Mouse (Mus musculus): ENCODE data around the gene Cd200r1. TPM values are rescaled to one million over a fixed set of nuclear protein-coding genes. Genes with fewer than 3 reads are reported as not detected.

Gene Cd200r1
- 0.38 and 0.58 TPM in 2 replicates for polyA plus RNA-seq (2014; fragmentation: Nextera tagmentation; extraction: Ambion mirVana)

DNA sequence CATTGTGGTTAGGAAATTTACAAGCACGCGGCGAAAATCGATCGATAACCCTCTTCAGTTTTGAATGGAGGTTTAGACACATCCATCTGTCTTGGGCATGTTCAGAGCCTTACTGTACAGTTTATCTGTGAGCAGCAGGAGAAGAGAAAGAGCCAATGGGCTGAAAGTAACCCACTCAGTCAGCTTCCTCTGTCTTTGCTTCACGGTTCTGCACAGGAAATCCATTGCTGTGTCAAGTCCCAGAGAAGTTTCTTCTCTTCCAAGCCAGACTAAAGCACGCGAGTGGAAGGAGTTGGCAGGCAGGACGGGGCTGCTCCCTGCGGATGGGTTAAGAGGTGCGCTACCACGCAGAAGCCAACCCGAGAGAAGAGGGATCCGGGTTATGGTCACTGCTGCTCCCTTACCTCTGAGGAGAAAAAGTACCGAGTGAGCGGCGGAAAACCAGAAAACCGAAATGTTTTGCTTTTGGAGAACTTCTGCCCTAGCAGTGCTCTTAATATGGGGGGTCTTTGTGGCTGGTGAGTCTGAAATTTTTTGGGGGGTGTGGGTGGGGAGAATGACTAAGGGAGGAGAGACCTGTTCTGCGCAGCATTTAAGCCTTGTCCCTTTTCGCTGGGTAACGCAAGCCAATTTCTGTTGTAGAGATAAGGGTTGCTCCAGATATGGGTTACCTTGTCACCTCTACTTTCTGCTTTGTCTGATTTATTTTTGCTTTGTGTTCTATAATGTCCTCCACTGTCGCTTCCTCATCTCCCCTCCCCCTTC, at the start of gene Cd200r1:
TSS of gene Cd200r1 (plus strand) at position 182 of the 765 bp plus-strand sequence.
- no peaks in the 10 kb centered on the region for H3K4me1 ChIP-seq (ENCODE audit: control insufficient read depth, insufficient read depth, low read length)
- DNase-seq (ENCODE audit: low spot score) (no peak), ATAC-seq (ENCODE audit: insufficient read depth, low FRiP score, low TSS enrichment) (no peak)
- 82% methylated on average over 22 of the region's 22 CpGs for WGBS
- no peaks in the 10 kb centered on the region for H3K9me3 ChIP-seq (ENCODE audit: control insufficient read depth, low read length)
- no peaks in the 10 kb centered on the region for H3K36me3 ChIP-seq (ENCODE audit: control insufficient read depth, insufficient read depth, low read length)
- no peak within 1 kb of the TSS for H3K9ac ChIP-seq (ENCODE audit: low read length)
- no peak within 1 kb of the TSS for H3K4me3 ChIP-seq (ENCODE audit: low read depth, low read length)
- H3K27me3 ChIP-seq (ENCODE audit: control insufficient read depth, insufficient read depth, low read length), result no peaks in the 10 kb centered on the region
- H3K27ac ChIP-seq (ENCODE audit: low read depth, low read length), result no peak within 1 kb of the TSS
- H3K4me2 ChIP-seq (ENCODE audit: low read depth), result no peak within 1 kb of the TSS

DNA sequence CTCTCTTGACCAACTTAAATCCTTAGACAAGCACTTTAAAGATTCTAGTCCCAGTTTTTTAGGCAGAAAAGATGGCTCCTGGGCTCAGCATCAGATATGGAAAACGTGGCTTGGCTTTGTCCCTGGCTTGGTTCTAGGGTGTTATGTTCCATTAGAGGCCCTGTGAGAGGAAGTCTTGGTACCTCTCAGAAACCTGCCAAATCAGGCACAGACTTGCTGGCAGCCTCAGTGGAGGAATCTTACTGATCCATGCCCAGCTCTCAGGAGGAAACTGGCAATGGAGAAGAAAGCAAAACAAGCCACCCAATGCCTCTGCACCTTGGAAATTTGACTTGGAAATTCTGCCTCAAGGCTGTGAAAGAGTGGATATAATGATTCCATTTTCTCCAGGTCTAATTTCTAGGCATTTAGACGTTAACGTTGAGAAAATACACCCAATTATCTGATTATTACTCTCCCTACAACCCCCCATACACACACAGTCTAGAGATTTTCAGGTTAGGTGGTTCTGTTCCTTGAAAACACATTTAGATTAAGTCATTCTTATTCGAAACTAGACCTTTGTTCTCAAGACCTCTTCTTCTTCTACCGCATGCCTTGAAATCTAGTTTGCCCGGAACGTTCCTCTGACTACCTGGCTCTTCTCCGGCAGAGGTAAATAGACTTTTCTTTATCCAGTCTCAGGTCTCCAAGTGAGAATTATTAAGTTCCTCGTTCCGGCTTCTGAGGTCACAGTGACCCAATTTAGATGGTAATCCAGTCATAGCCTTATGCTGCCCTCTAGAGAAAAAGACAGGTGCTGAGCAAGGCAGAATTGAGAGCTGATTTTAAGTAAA, 49.0 kb upstream of the Cd200r1 start:
- no peak overlapping the region for H3K4me3 ChIP-seq (ENCODE audit: low read depth, low read length)
- no peak overlapping the region for H3K9ac ChIP-seq (ENCODE audit: low read length)
- no peaks in the 10 kb centered on the region for H3K36me3 ChIP-seq (ENCODE audit: control insufficient read depth, insufficient read depth, low read length)
- 0 out of 2 replicates have a peak, but pooled peaks cover 2% of the 10 kb centered on the region for H3K4me1 ChIP-seq (ENCODE audit: control insufficient read depth, insufficient read depth, low read length)
- H3K27me3 ChIP-seq (ENCODE audit: control insufficient read depth, insufficient read depth, low read length), result no peaks in the 10 kb centered on the region
- ATAC-seq (ENCODE audit: insufficient read depth, low FRiP score, low TSS enrichment) (peak; percentile 58; the same call in 1 of the 2 replicates), DNase-seq (ENCODE audit: low spot score) (peak; percentile 46)
- H3K9me3 ChIP-seq (ENCODE audit: control insufficient read depth, low read length), result no peaks in the 10 kb centered on the region
- H3K27ac ChIP-seq (ENCODE audit: low read depth, low read length), result 0 out of 2 replicates have a peak overlapping the region, but pooled peaks have one; percentile 44
- H3K4me2 ChIP-seq (ENCODE audit: low read depth), result no peak overlapping the region
- WGBS, result 48% methylated on average over 10 of the region's 10 CpGs

DNA sequence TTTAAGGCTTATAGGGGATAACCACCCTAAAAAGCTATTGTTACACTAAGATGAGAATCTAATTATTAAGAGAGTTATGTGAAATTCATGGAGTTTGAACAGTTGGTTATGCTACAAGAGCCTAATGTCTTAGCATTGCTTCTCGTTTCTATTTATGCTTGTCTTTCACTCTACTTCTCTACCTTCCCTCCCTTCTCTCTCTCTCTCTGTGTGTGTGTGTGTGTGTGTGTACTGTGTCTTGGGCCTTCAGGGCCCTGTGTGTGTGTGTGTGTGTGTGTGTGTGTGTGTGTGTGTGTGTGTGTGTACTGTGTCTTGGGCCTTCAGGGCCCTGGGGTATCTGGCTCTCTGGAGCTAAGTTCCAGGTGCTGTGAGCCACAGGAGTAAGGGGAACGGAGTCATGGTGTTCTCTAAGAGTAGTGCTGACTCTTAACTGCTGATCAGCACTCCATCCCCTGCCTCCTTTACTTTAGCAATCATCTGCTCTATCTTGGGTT, 48.3 kb upstream of the Cd200r1 start:
- Histone ChIP-seq H3K4me3 (ENCODE audit: low read depth, low read length) (no peak overlapping the region), H3K4me2 (ENCODE audit: low read depth) (no peak overlapping the region), H3K9ac (ENCODE audit: low read length) (no peak overlapping the region), H3K36me3 (ENCODE audit: control insufficient read depth, insufficient read depth, low read length) (no peaks in the 10 kb centered on the region), H3K27ac (ENCODE audit: low read depth, low read length) (no peak overlapping the region), H3K9me3 (ENCODE audit: control insufficient read depth, low read length) (no peaks in the 10 kb centered on the region), H3K4me1 (ENCODE audit: control insufficient read depth, insufficient read depth, low read length) (0 out of 2 replicates have a peak, but pooled peaks cover 2% of the 10 kb centered on the region), H3K27me3 (ENCODE audit: control insufficient read depth, insufficient read depth, low read length) (no peaks in the 10 kb centered on the region)
- ATAC-seq (ENCODE audit: insufficient read depth, low FRiP score, low TSS enrichment) (peak; percentile 38; the same call in 1 of the 2 replicates), DNase-seq (ENCODE audit: low spot score) (no peak)
- WGBS, result 87% methylated on average over 2 of the region's 2 CpGs

DNA sequence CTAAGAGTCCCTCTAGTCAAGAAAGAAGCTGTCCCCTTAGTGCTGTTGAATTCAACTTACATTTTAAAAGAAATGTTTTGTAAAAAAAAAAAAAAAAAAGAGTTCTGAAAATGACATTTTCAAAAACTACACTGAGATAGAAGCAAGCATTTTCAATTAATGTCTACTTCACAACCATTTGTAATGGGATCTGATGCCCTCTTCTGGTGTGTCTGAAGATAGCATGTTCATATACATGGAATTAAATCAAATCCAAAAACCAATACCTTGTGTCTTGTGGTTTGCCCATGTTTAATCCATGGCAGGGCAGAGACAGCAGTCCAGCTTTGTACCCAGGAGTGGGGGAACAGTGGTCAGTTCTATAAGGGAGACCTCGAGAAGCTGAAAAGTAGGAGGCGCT, 47.7 kb upstream of the Cd200r1 start:
- Histone ChIP-seq H3K27me3 (ENCODE audit: control insufficient read depth, insufficient read depth, low read length) (no peaks in the 10 kb centered on the region), H3K9ac (ENCODE audit: low read length) (no peak overlapping the region), H3K9me3 (ENCODE audit: control insufficient read depth, low read length) (no peaks in the 10 kb centered on the region), H3K27ac (ENCODE audit: low read depth, low read length) (no peak overlapping the region), H3K4me3 (ENCODE audit: low read depth, low read length) (no peak overlapping the region), H3K4me2 (ENCODE audit: low read depth) (no peak overlapping the region), H3K4me1 (ENCODE audit: control insufficient read depth, insufficient read depth, low read length) (0 out of 2 replicates have a peak, but pooled peaks cover 2% of the 10 kb centered on the region), H3K36me3 (ENCODE audit: control insufficient read depth, insufficient read depth, low read length) (no peaks in the 10 kb centered on the region)
- 83% methylated on average over 2 of the region's 2 CpGs for WGBS
- no peak for ATAC-seq (ENCODE audit: insufficient read depth, low FRiP score, low TSS enrichment)
- DNase-seq (ENCODE audit: low spot score), result no peak

DNA sequence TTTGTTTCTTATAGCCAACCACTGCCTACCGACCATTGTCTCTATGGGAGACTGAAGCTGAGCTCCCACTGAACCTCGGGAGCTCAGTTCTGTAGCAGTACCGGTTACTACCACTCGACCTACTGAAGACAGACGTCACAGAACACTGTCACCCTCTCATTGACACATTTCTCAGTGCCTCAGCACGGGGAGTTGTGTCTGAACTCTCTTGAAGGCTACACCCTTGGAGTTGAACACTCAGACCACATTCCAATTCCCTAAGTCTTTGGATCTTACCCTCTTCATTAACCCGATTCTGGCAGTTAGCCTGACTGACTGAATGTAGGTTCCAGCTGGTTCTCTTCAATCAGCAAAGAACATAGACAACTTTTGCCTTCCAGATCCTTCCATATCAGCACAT, 46.2 kb upstream of the Cd200r1 start:
- H3K27ac ChIP-seq (ENCODE audit: low read depth, low read length), result no peak overlapping the region
- H3K9me3 ChIP-seq (ENCODE audit: control insufficient read depth, low read length), result no peaks in the 10 kb centered on the region
- WGBS, result 83% methylated on average over 7 of the region's 7 CpGs
- H3K4me2 ChIP-seq (ENCODE audit: low read depth), result no peak overlapping the region
- no peaks in the 10 kb centered on the region for H3K36me3 ChIP-seq (ENCODE audit: control insufficient read depth, insufficient read depth, low read length)
- DNase-seq (ENCODE audit: low spot score) (no peak), ATAC-seq (ENCODE audit: insufficient read depth, low FRiP score, low TSS enrichment) (no peak)
- H3K27me3 ChIP-seq (ENCODE audit: control insufficient read depth, insufficient read depth, low read length), result no peaks in the 10 kb centered on the region
- H3K4me1 ChIP-seq (ENCODE audit: control insufficient read depth, insufficient read depth, low read length), result 0 out of 2 replicates have a peak, but pooled peaks cover 2% of the 10 kb centered on the region
- H3K4me3 ChIP-seq (ENCODE audit: low read depth, low read length), result no peak overlapping the region
- no peak overlapping the region for H3K9ac ChIP-seq (ENCODE audit: low read length)

DNA sequence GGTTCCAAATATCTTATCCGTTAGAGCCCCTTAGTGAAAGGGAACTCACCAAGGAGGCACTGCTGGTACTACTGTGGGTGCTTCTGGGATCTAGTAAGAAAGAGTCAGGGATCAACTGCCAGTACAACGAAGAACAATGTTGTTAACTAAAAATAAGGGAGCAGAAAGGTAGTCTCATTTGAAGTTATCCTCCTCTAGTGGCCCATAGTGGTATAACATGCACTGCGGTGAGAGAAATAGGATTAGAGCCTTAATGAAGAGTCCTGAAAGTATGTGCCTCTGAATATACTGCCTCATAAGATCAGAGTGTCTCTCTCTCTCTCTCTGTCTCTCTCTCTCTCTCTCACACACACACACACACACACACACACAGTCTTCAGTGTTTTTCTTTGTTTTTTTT, 45.0 kb upstream of the Cd200r1 start:
- Histone ChIP-seq H3K27me3 (ENCODE audit: control insufficient read depth, insufficient read depth, low read length) (no peaks in the 10 kb centered on the region), H3K9me3 (ENCODE audit: control insufficient read depth, low read length) (no peaks in the 10 kb centered on the region), H3K9ac (ENCODE audit: low read length) (no peak overlapping the region), H3K4me2 (ENCODE audit: low read depth) (no peak overlapping the region), H3K4me3 (ENCODE audit: low read depth, low read length) (no peak overlapping the region), H3K36me3 (ENCODE audit: control insufficient read depth, insufficient read depth, low read length) (no peaks in the 10 kb centered on the region), H3K27ac (ENCODE audit: low read depth, low read length) (no peak overlapping the region), H3K4me1 (ENCODE audit: control insufficient read depth, insufficient read depth, low read length) (peaks cover 2% of the 10 kb centered on the region; the same call in 1 of the 2 replicates)
- ATAC-seq (ENCODE audit: insufficient read depth, low FRiP score, low TSS enrichment) (no peak), DNase-seq (ENCODE audit: low spot score) (no peak)
- WGBS, result 90% methylated on average over 3 of the region's 3 CpGs

DNA sequence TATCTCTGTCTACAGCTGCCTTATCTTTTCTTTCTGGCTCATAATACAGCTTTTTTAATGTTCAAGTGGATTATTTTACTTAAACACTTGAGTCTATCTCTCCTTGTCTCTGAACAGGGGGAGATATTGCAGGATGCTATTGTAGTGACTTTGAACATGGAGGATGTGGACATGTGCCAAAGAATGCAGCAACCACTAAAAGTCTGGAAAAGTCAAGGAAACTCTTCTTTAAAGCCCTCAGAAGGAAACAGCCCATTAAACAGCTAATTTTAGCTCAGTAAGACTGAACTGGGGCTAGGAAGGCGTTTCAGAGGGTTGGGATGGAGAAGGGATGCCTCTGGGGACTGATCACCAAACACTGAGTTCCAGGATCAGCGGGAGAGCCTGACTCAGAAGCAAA, 42.9 kb upstream of the Cd200r1 start:
- H3K27ac ChIP-seq (ENCODE audit: low read depth, low read length), result no peak overlapping the region
- no peak overlapping the region for H3K9ac ChIP-seq (ENCODE audit: low read length)
- no peaks in the 10 kb centered on the region for H3K27me3 ChIP-seq (ENCODE audit: control insufficient read depth, insufficient read depth, low read length)
- no peaks in the 10 kb centered on the region; the same call in 1 of the 2 replicates for H3K4me1 ChIP-seq (ENCODE audit: control insufficient read depth, insufficient read depth, low read length)
- ATAC-seq (ENCODE audit: insufficient read depth, low FRiP score, low TSS enrichment) (no peak), DNase-seq (ENCODE audit: low spot score) (no peak)
- no peak overlapping the region for H3K4me2 ChIP-seq (ENCODE audit: low read depth)
- WGBS, result 91% methylated on average over 2 of the region's 2 CpGs
- H3K9me3 ChIP-seq (ENCODE audit: control insufficient read depth, low read length), result no peaks in the 10 kb centered on the region
- H3K4me3 ChIP-seq (ENCODE audit: low read depth, low read length), result no peak overlapping the region
- no peaks in the 10 kb centered on the region for H3K36me3 ChIP-seq (ENCODE audit: control insufficient read depth, insufficient read depth, low read length)

DNA sequence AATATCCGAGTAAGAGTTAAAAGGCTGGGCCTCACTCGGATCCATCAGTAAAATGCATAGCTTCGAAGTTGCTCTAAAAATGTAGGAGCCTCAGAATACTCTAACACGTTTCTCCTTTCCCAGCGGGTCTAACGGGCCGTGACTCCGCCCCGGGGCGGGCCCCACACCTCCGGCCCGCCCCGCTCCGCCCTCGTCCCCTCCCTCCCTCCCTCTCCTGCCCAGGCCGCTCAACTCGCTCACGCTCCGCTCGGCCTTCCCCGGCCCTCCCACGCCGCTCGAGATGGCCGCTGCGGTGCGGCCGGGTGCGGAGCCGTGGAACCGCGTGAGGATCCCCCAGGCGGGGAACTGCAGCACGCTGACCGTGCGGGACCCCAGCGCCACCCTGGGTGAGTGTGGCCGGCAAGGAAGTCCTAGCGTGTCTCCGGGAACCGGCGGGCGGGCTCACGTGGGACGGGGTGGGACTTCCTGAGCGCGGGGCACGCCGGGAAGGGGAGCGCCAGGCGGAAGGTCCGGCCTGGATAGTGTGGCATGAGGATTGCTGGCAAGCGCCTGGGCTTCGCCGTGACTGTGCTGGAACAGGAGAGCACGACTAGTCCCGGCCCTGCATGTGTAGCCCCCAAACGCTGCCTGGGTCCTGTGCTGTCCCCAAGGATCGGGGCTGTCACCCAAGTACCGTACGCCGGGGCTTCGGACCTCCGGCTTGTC, 41.3 kb upstream of the Cd200r1 start, which contains the start of gene Nepro:
TSS of gene Nepro (plus strand) at position 219 of the 705 bp plus-strand sequence.
- Histone ChIP-seq H3K4me1 (ENCODE audit: control insufficient read depth, insufficient read depth, low read length) (no peaks in the 10 kb centered on the region; the same call in 1 of the 2 replicates), H3K27ac (ENCODE audit: low read depth, low read length) (peak within 1 kb of the TSS; percentile 80), H3K36me3 (ENCODE audit: control insufficient read depth, insufficient read depth, low read length) (no peaks in the 10 kb centered on the region; the same call in 1 of the 2 replicates), H3K9ac (ENCODE audit: low read length) (peak within 1 kb of the TSS; percentile 87), H3K27me3 (ENCODE audit: control insufficient read depth, insufficient read depth, low read length) (no peaks in the 10 kb centered on the region), H3K9me3 (ENCODE audit: control insufficient read depth, low read length) (no peaks in the 10 kb centered on the region), H3K4me2 (ENCODE audit: low read depth) (peak within 1 kb of the TSS; percentile 72), H3K4me3 (ENCODE audit: low read depth, low read length) (peak within 1 kb of the TSS; percentile 76)
- ATAC-seq (ENCODE audit: insufficient read depth, low FRiP score, low TSS enrichment) (peak; percentile 98), DNase-seq (ENCODE audit: low spot score) (peak; percentile 94)
- WGBS, result under 1% methylated on average over 60 of the region's 64 CpGs

Data from neural tube, embryonic 11.5 days (tissue).